Mouse (Mus musculus): ENCODE measurements around the gene Echs1. TPM values are rescaled to one million over a fixed set of nuclear protein-coding genes. Genes with fewer than 3 reads are reported as not detected.
A peak's percentile ranks its signal among the peaks of the same experiment; 100 is the strongest.

The Echs1 gene
- polyA plus RNA-seq, 1 experiment, result 107 TPM

GRCm38 (mm10) chr7:140092924-140093528 is 23.2 kb downstream of the Echs1 start, which contains the start of gene Prap1:
TSS of gene Prap1 (plus strand) at chr7:140093395.
- Histone ChIP-seq H3K9ac (ENCODE audit: low read depth, poor library complexity, severe bottlenecking) (no peak within 1 kb of the TSS), H3K27me3 (ENCODE audit: control insufficient read depth, insufficient read depth, low read length, poor library complexity, severe bottlenecking) (no peaks in the 10 kb centered on the region), H3K36me3 (ENCODE audit: control insufficient read depth, insufficient read depth, low read length, poor library complexity, severe bottlenecking) (no peaks in the 10 kb centered on the region), H3K27ac (ENCODE audit: insufficient read depth, low read length) (no peak within 1 kb of the TSS), H3K4me3 (ENCODE audit: low read depth, low read length) (no peak within 1 kb of the TSS), H3K9me3 (replicated peaks; ENCODE audit: control insufficient read depth, insufficient read depth, low read length, poor library complexity, severe bottlenecking) (no peaks in the 10 kb centered on the region), H3K4me1 (ENCODE audit: control insufficient read depth, insufficient read depth, low read length) (no peaks in the 10 kb centered on the region)
- TF ChIP-seq CTCF (IDR thresholded peaks at IDR 0.05; ENCODE audit: low read depth, low read length), result no peak

- H3K27ac ChIP-seq (ENCODE audit: insufficient read depth, low read length), result no peak overlapping the region
- H3K4me3 ChIP-seq (ENCODE audit: low read depth, low read length), result no peak overlapping the region
- H3K9ac ChIP-seq (ENCODE audit: low read depth, poor library complexity, severe bottlenecking), result no peak overlapping the region
- no peak for TF ChIP-seq EP300 (IDR thresholded peaks at IDR 0.05; ENCODE audit: insufficient read depth, low read depth, low read length)
- TF ChIP-seq POLR2A (IDR thresholded peaks at IDR 0.05; ENCODE audit: insufficient read depth, low read length), result no peak
- TF ChIP-seq CTCF (IDR thresholded peaks at IDR 0.05; ENCODE audit: low read depth, low read length), result no peak
- no peaks in the 10 kb centered on the region for H3K4me1 ChIP-seq (ENCODE audit: control insufficient read depth, insufficient read depth, low read length)
- H3K27me3 ChIP-seq (ENCODE audit: control insufficient read depth, insufficient read depth, low read length, poor library complexity, severe bottlenecking), result no peaks in the 10 kb centered on the region
- no peaks in the 10 kb centered on the region for H3K36me3 ChIP-seq (ENCODE audit: control insufficient read depth, insufficient read depth, low read length, poor library complexity, severe bottlenecking)
- no peaks in the 10 kb centered on the region for H3K9me3 ChIP-seq (replicated peaks; ENCODE audit: control insufficient read depth, insufficient read depth, low read length, poor library complexity, severe bottlenecking)
These were observed 25.7 kb downstream of the Echs1 start for GRCm38 (mm10) chr7:140090601-140091000.

- Histone ChIP-seq H3K9me3 (replicated peaks; ENCODE audit: control insufficient read depth, insufficient read depth, low read length, poor library complexity, severe bottlenecking) (no peaks in the 10 kb centered on the region), H3K27me3 (ENCODE audit: control insufficient read depth, insufficient read depth, low read length, poor library complexity, severe bottlenecking) (no peaks in the 10 kb centered on the region), H3K9ac (ENCODE audit: low read depth, poor library complexity, severe bottlenecking) (no peak within 1 kb of the TSS), H3K4me1 (ENCODE audit: control insufficient read depth, insufficient read depth, low read length) (no peaks in the 10 kb centered on the region), H3K36me3 (ENCODE audit: control insufficient read depth, insufficient read depth, low read length, poor library complexity, severe bottlenecking) (no peaks in the 10 kb centered on the region), H3K27ac (ENCODE audit: insufficient read depth, low read length) (no peak within 1 kb of the TSS), H3K4me3 (ENCODE audit: low read depth, low read length) (no peak within 1 kb of the TSS)
- TF ChIP-seq CTCF (IDR thresholded peaks at IDR 0.05; ENCODE audit: low read depth, low read length) (peak; percentile 41), EP300 (IDR thresholded peaks at IDR 0.05; ENCODE audit: insufficient read depth, low read depth, low read length) (no peak)
These were observed 34.0 kb downstream of the Echs1 start, which contains the start of gene Caly for GRCm38 (mm10) chr7:140082242-140082678. TSS of gene Caly (minus strand) at chr7:140082548.

DNA sequence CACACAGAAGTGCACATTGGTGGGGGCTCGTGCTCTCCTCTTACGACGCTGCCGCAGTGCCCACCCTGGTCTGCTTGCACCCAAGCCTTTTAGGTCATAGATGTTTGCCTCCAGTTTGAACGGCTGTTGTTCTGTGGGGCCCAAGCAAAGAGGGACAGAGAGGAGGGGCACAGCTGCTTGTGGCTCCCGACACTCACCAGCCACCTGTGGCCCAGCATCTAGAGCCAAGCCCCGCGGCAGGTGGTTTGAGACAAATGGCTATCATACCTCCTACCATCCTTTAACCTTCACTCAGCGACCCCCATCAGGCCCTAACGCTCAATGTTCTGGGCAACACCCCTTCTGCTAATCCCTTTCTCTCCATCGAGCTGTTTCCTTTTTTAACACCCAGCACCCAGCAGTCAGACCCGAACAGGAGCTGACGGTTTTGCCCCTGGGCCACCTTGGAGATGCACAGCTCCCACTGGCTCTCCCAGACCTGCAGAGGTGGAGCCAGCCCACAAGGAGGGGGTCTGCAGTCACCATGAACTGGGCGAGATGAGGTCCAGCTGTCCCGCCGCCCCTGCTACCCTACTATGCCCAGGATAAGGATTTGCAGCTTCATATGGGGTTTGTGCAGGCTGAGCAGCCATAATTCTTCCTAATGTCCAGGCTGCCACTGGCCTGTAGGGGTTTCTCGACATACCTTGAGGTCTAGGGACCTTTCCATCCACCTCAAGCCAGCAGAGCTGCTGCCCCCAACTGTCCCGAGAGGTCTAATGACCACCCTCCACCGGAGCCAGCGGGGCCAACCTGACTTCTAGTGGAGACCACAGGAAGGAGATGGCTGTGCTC is 34.7 kb downstream of the Echs1 start:
- no peak for TF ChIP-seq CTCF (IDR thresholded peaks at IDR 0.05; ENCODE audit: low read depth, low read length)
- H3K9ac ChIP-seq (ENCODE audit: low read depth, poor library complexity, severe bottlenecking), result no peak overlapping the region
- H3K36me3 ChIP-seq (ENCODE audit: control insufficient read depth, insufficient read depth, low read length, poor library complexity, severe bottlenecking), result no peaks in the 10 kb centered on the region
- no peaks in the 10 kb centered on the region for H3K4me1 ChIP-seq (ENCODE audit: control insufficient read depth, insufficient read depth, low read length)
- H3K4me3 ChIP-seq (ENCODE audit: low read depth, low read length), result no peak overlapping the region
- no peak overlapping the region for H3K27ac ChIP-seq (ENCODE audit: insufficient read depth, low read length)
- no peaks in the 10 kb centered on the region for H3K27me3 ChIP-seq (ENCODE audit: control insufficient read depth, insufficient read depth, low read length, poor library complexity, severe bottlenecking)
- no peaks in the 10 kb centered on the region for H3K9me3 ChIP-seq (replicated peaks; ENCODE audit: control insufficient read depth, insufficient read depth, low read length, poor library complexity, severe bottlenecking)

DNA sequence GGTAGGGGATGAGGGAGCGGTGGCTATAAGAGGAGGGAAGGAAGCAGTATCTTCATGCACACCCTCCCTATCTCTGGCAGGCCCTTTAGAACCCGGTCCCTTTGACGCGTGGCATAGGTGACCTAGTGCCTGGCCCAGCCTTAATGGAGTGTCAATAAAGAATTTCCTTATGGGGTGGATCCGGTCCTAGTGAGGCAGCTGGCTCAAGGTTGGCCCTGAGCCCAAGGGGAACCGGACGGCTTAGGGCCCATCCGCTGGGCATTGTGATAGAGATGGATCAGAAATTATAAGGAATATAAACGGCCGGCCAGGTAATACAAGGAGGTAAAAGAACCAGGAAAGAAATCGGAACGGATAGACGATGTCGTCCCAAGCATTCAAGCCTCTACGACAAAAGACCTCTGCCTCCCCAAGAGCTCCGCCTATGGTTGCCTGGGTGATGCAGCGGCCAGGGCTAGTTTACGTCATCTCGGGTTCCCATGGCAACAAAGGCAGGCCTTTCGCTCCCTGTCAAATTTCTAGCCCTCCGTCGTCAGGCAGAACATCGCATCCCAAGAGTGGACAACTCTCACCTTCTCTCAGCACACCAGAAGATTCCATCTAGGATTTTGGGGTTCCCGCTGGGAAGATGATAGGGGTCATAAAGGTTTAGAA is 35.6 kb downstream of the Echs1 start:
- no peaks in the 10 kb centered on the region for H3K4me1 ChIP-seq (ENCODE audit: control insufficient read depth, insufficient read depth, low read length)
- no peaks in the 10 kb centered on the region for H3K27me3 ChIP-seq (ENCODE audit: control insufficient read depth, insufficient read depth, low read length, poor library complexity, severe bottlenecking)
- no peak overlapping the region for H3K4me3 ChIP-seq (ENCODE audit: low read depth, low read length)
- no peak overlapping the region for H3K9ac ChIP-seq (ENCODE audit: low read depth, poor library complexity, severe bottlenecking)
- no peak overlapping the region for H3K27ac ChIP-seq (ENCODE audit: insufficient read depth, low read length)
- H3K36me3 ChIP-seq (ENCODE audit: control insufficient read depth, insufficient read depth, low read length, poor library complexity, severe bottlenecking), result no peaks in the 10 kb centered on the region
- H3K9me3 ChIP-seq (replicated peaks; ENCODE audit: control insufficient read depth, insufficient read depth, low read length, poor library complexity, severe bottlenecking), result no peaks in the 10 kb centered on the region
- TF ChIP-seq CTCF (IDR thresholded peaks at IDR 0.05; ENCODE audit: low read depth, low read length) (no peak), POLR2A (IDR thresholded peaks at IDR 0.05; ENCODE audit: insufficient read depth, low read length) (no peak), EP300 (IDR thresholded peaks at IDR 0.05; ENCODE audit: insufficient read depth, low read depth, low read length) (no peak)

- Histone ChIP-seq H3K4me3 (ENCODE audit: low read depth, low read length) (no peak overlapping the region), H3K9ac (ENCODE audit: low read depth, poor library complexity, severe bottlenecking) (no peak overlapping the region), H3K36me3 (ENCODE audit: control insufficient read depth, insufficient read depth, low read length, poor library complexity, severe bottlenecking) (no peaks in the 10 kb centered on the region), H3K4me1 (ENCODE audit: control insufficient read depth, insufficient read depth, low read length) (no peaks in the 10 kb centered on the region), H3K27me3 (ENCODE audit: control insufficient read depth, insufficient read depth, low read length, poor library complexity, severe bottlenecking) (no peaks in the 10 kb centered on the region), H3K27ac (ENCODE audit: insufficient read depth, low read length) (no peak overlapping the region), H3K9me3 (replicated peaks; ENCODE audit: control insufficient read depth, insufficient read depth, low read length, poor library complexity, severe bottlenecking) (no peaks in the 10 kb centered on the region)
- TF ChIP-seq POLR2A (IDR thresholded peaks at IDR 0.05; ENCODE audit: insufficient read depth, low read length) (no peak), CTCF (IDR thresholded peaks at IDR 0.05; ENCODE audit: low read depth, low read length) (peak; percentile 71)
These were observed 37.6 kb downstream of the Echs1 start for GRCm38 (mm10) chr7:140078711-140079110.

Data from ES-Bruce4 (cell line).